Mouse (Mus musculus) hematopoietic stem cell, adult 5-6 weeks (primary cell): ENCODE data around the gene Rbfox3. TPM values are rescaled to one million over a fixed set of nuclear protein-coding genes. Genes with fewer than 3 reads are reported as not detected.

Source experiments
- ATAC-seq, 2 experiments: fragments of 125-278 bp in 1 of 2; replicated peaks in 1 of 2; 2 replicates each; pipeline ENCODE4 v1.8.0; 2016 to 2017; ENCODE audit warnings: inconsistent platforms in 2 of 2, mild to moderate bottlenecking in 2 of 2, moderate number of reproducible peaks in 2 of 2, low read depth in 1 of 2, moderate TSS enrichment in 1 of 2; ENCODE audit not compliant: low FRiP score in 2 of 2, poor library complexity in 2 of 2, severe bottlenecking in 2 of 2, insufficient read depth in 1 of 2, low TSS enrichment in 1 of 2
- total RNA-seq: library from RNA; stranded (forward); fragments of 172-1452, 232-1000 nt; gene quantifications from 2 replicates; pipeline ENCODE4 v1.2.3, GENCODE M21; 2017

Rbfox3 gene
- total RNA-seq, 1 experiment from 2014 or later, result not detected

DNA sequence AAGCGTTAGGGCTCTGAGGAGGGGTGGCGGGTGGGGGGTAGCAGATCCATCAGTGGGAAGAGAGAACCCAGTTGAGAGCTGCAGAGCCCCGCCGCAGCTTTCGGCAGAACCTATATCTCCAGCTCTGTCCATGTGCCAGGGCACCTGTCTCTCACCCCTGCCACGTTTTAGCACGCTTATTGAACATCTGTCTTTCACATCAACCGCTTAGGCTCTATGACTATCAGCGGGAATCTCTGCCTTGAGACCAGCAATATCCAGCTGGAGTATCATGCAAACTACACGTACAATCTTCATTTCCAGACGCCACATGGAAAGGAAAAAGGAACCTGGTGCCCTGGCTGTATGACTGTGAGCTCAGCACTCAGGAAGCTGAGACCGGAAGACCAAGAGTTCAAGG lies 182.6 kb downstream of the Rbfox3 start:
- no peak for ATAC-seq

- ATAC-seq, result no peak
Measured at GRCm38 (mm10) chr11:118728083-118728551, 183.3 kb downstream of the Rbfox3 start.

DNA sequence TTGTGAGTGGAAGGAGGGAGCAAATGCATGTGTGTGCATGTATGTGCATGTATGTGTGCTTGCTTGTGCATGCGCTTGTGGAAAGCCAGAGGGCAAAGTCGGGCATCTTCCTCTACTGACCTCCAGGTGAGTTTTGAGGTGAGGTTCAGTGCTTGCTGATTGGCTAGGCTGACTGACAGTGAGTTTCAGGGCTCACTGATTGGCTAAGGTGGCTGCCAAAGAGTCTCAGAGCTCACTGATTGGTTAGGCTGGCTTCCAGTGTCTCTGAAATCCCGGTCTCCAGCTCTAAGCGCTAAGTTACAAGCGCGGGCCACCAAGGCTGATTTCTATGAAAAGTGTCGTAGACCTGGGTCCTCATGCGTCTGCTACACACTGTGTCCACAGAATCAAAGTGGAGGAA lies 185.0 kb downstream of the Rbfox3 start:
- no peak for ATAC-seq

DNA sequence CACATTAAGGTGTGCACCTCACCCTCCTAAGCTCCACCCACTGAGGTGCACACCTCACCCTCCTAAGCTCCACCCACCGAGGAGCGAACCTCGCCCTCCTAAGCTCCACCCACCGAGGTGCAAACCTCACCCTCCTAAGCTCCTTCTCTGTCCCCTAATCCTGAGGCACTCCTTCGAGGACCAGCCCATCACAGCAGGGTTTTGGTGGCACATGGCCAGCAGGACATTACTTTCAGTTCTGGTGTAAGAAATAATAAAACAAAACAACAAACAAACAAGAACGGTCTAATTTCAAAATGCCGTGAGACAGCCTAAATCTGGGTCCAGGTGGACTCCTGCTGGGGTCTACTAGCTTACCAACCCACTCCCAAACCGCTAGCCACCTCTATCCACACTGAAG lies 187.0 kb downstream of the Rbfox3 start:
- no peak for ATAC-seq

DNA sequence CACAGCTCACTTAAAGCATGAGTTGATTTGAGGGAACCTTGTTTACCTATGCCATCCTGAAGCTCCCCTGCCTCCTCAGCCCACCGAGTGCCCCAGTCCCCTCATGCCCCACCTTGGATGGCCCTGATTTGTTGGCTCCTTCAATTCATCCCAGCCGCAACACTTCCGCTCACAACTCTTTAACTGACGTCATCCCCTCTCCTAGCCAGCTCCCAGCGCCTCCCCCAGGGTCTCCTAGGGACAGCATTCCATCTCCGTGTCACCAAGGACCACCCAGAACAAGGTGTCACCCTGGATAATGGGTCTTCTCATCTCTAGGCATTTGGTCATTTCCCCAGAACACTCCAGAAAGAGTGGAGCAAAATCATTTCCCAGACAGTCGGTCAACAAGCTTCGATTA lies 188.2 kb downstream of the Rbfox3 start:
- ATAC-seq, result no peak

DNA sequence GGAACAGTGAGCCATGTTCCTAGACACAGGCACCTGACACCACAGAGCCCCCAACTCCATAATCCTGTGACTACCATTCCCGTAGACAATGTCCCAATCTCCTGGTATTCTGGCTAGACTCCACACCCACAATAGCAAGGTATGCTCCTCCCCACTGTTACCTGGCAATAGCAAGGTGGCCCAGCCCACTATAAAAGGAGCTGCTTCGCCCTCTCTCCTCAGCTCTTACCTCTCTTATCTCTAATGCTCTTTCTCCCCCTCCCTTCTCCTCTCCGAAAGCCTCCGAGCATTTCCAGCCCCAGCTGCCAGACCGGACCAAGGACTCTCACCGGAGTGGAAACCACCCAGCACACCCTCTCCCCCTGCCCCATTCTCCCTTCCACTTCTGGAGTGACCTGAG lies 189.5 kb downstream of the Rbfox3 start:
- ATAC-seq, result no peak

DNA sequence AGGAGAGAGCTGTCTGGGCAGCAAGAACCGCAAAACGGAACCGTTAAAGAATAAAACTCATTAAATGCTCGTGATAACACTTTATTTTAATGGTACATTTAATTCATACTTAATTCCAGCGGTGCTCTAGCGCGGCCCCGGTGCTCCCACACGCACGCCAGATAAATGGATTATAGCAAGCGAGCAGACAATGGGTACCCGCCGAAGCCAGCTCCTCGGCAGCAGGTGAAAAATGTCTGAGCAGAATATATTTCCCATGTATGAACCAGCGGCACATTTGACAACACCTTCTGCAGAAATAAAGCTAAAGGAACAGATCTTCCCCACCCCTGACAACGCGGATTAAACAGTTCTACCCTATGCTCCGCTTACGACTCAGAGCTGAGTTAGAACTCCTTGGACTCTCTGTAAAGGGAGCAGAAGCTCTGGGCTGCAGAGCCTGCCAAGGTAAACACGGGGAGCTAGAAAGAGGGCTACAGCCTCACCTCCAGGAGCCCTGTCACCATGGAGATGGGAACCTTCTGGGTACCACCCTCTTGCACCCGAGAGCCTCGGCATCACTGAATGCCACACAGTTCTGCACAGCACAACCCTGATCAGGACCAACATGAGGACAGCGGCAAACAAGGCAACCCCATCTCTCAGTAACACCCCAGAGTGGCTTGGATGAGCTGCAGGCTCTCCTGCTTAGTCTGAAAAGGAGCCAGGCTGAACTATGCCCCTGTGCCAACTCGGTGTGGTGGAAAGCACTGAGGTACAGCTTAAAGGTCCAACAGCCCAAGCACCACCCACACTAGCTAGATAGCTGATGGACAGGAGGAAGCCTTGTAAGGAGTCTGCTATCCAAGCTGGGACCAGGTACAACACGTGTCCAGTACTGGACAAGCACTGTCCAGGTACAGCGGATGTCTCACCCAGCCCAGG lies 196.5 kb downstream of the Rbfox3 start:
- no peak for ATAC-seq

DNA sequence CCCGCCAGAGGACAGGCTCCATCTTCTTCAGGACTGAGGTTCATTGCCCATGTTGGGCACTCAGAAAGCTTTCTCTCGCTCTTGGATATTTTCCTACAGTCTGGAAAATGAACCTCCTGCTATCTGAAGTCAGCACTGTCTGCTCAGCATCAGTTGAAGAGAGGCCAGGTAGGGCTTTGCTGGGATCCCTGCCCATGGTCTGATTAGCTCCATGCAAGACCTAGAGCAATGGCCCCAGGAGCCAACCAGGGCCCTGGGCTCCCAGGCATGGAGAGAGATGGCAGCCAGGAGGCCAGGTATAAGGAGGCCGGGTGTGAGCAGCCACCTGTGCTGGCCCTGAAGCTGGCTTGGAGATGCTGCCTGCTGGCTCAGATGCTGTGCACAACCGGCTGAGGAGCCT lies 198.6 kb downstream of the Rbfox3 start:
- no peak for ATAC-seq

DNA sequence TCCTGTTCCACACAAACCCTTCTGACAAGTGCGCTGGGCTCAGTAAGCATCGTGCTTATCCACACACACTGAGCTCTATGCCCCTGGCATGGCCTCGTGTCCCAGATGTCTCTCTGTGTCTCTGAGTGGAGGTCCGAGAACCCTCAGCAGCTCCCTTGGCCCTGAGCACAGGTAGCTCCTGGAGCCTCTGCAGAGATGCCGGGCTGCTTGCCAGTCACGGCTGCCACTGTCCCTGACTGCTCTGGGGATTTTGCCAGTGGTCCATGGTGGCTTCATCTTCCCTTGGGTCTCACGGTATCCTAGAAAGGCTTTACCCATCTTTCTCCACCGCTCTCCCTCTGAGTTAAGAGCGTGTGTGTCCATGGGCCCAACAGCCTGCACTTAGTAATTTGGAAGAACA lies 199.3 kb downstream of the Rbfox3 start:
- no peak for ATAC-seq

GRCm38 (mm10) chr11:118710035-118710434 lies 201.4 kb downstream of the Rbfox3 start:
- no peak for ATAC-seq

DNA sequence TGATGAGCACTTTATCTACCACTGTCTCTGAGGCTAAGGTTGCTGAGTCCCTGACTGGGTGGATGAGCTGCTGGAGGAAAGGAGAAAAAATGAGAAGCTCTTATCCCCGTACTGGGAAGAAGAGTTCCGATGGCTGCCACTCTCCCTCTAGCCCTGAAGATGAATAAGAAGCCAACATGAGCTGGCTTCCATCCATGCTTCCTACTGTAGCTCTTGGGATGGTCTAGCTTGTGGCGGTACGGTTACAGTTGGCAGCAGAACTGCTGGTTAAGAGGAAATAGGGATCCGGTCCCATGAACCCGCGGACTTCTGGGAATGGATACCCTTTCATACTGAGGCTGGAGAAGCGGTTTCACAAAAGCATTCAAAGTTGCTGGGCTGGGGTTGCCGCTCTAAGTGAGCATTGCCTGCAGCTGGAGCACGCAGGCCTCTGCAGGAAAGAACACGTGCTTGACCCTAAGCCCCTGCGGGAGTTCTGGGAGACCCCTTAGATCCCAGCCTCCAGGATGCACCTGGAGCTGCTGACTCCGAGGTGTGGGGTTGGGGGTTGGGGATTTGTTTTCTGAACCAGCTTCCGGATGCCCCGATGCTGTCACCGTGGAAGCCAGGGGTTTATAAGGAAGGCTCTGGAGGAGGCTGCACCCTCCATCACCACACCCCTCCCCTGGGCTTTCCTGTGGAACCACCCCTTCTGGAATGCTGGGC lies 215.0 kb downstream of the Rbfox3 start:
- no peak for ATAC-seq

DNA sequence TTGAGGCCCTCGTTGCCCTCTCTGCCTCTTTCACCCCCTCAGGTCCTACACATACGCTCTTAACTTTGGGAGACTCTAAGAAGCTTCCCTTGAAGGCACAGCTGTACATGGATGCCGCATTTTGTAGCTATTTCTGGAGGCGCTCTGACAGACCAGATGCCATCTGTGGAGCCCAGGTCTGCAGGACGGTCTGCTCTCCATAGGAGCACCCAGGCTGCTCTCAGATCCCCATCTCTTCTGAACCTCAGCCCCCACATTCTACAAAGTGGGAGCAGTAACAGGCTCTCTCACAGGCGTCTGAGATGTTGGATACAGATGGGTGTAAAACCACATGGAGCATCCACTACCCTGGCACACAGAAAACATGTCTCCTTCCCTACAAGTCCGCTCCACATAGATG lies 218.1 kb downstream of the Rbfox3 start:
- no peak for ATAC-seq

- no peak for ATAC-seq
Measured at GRCm38 (mm10) chr11:118690262-118690661, 221.1 kb downstream of the Rbfox3 start.

- ATAC-seq, result no peak
Measured at GRCm38 (mm10) chr11:118685397-118685796, 226.0 kb downstream of the Rbfox3 start.

DNA sequence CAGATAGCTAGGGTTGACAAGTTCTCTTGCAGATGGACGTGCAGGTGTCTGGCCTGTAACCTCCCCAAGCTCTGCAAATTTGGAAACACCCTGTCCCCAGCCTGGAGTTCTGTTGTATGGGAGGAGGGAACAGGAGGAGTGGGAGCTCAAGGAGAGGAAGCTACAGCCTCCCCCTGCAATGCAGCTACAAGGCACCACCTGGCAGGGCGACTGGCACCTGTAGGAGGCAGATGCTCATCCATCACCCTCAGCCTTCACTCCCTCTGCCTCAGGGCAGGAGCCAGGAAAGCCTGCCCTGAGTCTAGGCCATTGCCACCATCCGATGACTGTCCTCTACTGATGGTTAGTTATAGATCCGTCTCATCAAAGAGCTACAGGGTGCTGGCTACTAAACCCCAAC lies 226.7 kb downstream of the Rbfox3 start:
- no peak for ATAC-seq

- no peak for ATAC-seq
Measured at GRCm38 (mm10) chr11:118680699-118681098, 230.7 kb downstream of the Rbfox3 start.

GRCm38 (mm10) chr11:118679736-118680410 lies 231.5 kb downstream of the Rbfox3 start:
- ATAC-seq, result no peak

DNA sequence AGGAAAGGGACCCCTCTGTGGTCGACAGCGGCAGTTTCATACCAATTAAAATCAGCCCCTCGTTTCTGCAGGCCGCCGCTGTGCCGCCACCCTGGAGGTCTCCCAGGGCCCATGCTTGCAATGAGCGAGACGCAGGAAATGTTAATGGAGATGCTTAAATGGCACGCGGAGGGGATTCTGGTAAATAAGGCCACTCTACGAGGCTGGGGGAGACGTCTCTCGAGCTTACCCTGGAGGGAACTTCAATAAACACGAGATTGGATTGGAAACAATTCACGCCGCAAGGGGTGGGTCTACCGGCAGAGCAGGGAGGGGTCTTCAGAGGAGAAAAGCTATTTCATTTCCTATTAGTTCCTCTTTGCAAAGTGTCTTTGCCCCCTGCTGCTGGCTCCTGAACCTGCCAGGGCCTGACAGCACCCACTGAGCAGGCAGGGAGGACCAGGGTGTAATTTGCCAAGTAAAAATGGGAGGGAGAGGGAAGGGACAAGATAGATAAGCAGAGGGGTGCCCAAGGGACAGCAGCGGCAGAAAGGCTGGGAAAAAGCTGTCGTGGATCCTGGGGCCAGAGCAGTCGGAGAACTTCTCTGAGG lies 232.8 kb downstream of the Rbfox3 start:
- no peak for ATAC-seq
